Mouse (Mus musculus) heart, embryonic 15.5 days (tissue): ENCODE measurements around the gene Irx1. TPM values are rescaled to one million over a fixed set of nuclear protein-coding genes. Genes with fewer than 3 reads are reported as not detected.

Source experiments
- ATAC-seq: fragments of 200-750 bp; cut with Nextera tagmentation; replicated peaks from 2 replicates; pipeline ENCODE4 v1.8.0; 2017; ENCODE audit warnings: low read depth, moderate TSS enrichment; ENCODE audit not compliant: insufficient number of reproducible peaks, insufficient read depth, low FRiP score
- H3K27ac ChIP-seq: fragments of 300-500 bp; sonication (generic); 2 replicates; pipeline ENCODE4 v1.5.1; 2015; ENCODE audit warnings: mild to moderate bottlenecking, inconsistent platforms
- H3K27me3 ChIP-seq: fragments of 300-500 bp; sonication (generic); 2 replicates; pipeline ENCODE4 v1.6.1; 2015; ENCODE audit warnings: inconsistent platforms
- H3K36me3 ChIP-seq: fragments of 300-500 bp; sonication (generic); 2 replicates; pipeline ENCODE4 v1.6.1; 2015; ENCODE audit warnings: mild to moderate bottlenecking, inconsistent platforms
- H3K4me1 ChIP-seq: fragments of 300-500 bp; sonication (generic); replicated peaks from 2 replicates; pipeline ENCODE4 v1.6.1; 2015; ENCODE audit warnings: inconsistent platforms
- H3K4me2 ChIP-seq: fragments of 300-500 bp; sonication (generic); 2 replicates; pipeline ENCODE4 v1.6.1; 2015; ENCODE audit warnings: inconsistent platforms, mild to moderate bottlenecking, moderate library complexity
- H3K4me3 ChIP-seq: fragments of 300-500 bp; sonication (generic); 2 replicates; pipeline ENCODE4 v1.5.1; 2015; ENCODE audit warnings: mild to moderate bottlenecking, inconsistent platforms
- H3K9ac ChIP-seq: fragments of 300-500 bp; sonication (generic); 2 replicates; pipeline ENCODE4 v1.6.1; 2015; ENCODE audit warnings: mild to moderate bottlenecking, inconsistent platforms
- H3K9me3 ChIP-seq: fragments of 300-500 bp; sonication (generic); replicated peaks from 2 replicates; pipeline ENCODE4 v1.6.1; 2016; ENCODE audit warnings: inconsistent platforms
- WGBS: fragments of 180-500 bp; shearing (Covaris S2); methylation state at CpG from one replicate; pipeline ENCODE4 v1.1.7; 2015; ENCODE audit warnings: mixed read lengths; 5-methylcytosine and 5-hydroxymethylcytosine counted together
- polyA plus RNA-seq: library from polyadenylated mRNA; unstranded; fragments of >200 nt; fragmentation: Nextera tagmentation; extraction: Ambion mirVana; gene quantifications from 2 replicates; pipeline ENCODE4 v1.2.1, GENCODE M21; 2015

Gene Irx1
- polyA plus RNA-seq, 1 experiment from 2014 or later: 2.0 TPM

DNA sequence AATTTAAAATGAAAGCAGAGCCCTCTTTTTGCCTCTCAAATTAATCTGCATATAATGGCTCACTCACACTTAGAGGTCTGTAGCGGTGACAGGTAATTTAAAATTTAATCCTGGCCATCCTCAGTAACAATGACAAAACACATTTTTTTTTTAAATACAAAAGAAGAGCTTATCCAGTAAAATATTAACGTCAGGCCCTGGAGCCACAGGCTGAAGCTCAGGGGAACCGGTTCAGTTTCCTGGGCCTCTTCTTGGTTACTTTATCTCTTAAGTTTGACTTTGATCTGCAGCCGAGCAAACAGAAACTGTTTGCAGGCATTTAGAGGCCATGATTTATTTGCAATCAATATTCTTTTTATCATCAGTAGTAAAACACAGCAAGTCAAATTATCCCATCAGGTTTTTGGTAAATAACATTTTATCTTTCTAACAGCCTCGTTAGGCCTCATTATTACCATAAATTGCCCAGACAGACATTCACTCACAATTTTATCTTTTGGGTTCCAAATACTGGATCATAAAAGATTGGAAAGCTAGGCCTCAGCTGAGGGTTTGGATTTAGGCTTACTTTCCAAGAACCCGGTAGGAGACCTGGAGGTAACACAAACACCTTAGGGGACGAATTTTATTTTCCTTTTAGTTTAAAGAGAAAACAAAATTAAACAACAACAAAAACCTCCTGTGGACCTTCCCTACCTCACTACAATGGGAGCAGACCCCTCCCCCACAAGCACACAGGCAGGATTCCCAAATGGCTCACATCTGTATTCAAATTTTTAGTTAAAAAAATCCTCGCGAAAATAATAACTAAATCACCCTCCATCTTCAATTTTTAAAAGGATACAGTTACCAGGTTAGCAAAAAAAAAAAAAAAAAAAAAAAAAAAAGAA, 2.4 kb downstream of the Irx1 start:
- Histone ChIP-seq H3K9me3 (no peaks in the 10 kb centered on the region), H3K4me3 (peak overlapping the region; percentile 61), H3K27ac (no peak overlapping the region), H3K4me1 (peaks cover 27% of the 10 kb centered on the region), H3K9ac (no peak overlapping the region), H3K36me3 (no peaks in the 10 kb centered on the region), H3K4me2 (peak overlapping the region; percentile 57), H3K27me3 (peaks cover 95% of the 10 kb centered on the region)
- 28% methylated on average over 9 of the region's 9 CpGs for WGBS
- ATAC-seq: no peak

DNA sequence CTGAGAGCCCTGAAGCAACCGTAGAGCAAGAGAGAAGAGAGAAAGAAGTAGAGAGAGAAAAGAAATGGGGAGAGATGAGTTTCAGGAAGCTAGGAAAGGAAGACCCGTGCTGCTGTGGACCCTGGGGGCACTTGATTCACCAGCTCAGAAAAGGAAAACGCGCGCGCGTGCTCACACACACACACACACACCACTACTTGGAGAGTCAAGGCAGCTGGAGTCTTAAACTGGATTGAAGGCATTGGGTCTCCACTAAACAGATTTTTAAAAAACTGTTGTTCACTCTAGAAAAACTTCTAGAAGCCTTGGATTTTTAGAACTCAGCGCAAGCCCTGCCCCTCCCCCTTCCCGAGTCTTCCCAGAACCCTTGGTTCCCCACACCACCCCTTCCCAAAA, 3.2 kb downstream of the Irx1 start:
- H3K36me3 ChIP-seq: no peaks in the 10 kb centered on the region
- no peak overlapping the region for H3K9ac ChIP-seq
- no peak for ATAC-seq
- H3K4me1 ChIP-seq: peaks cover 27% of the 10 kb centered on the region
- H3K27ac ChIP-seq: no peak overlapping the region
- H3K9me3 ChIP-seq: no peaks in the 10 kb centered on the region
- peak overlapping the region; percentile 57 for H3K4me2 ChIP-seq
- H3K27me3 ChIP-seq: peaks cover 95% of the 10 kb centered on the region
- WGBS: 12% methylated on average over 9 of the region's 9 CpGs
- peak overlapping the region; percentile 61 for H3K4me3 ChIP-seq

DNA sequence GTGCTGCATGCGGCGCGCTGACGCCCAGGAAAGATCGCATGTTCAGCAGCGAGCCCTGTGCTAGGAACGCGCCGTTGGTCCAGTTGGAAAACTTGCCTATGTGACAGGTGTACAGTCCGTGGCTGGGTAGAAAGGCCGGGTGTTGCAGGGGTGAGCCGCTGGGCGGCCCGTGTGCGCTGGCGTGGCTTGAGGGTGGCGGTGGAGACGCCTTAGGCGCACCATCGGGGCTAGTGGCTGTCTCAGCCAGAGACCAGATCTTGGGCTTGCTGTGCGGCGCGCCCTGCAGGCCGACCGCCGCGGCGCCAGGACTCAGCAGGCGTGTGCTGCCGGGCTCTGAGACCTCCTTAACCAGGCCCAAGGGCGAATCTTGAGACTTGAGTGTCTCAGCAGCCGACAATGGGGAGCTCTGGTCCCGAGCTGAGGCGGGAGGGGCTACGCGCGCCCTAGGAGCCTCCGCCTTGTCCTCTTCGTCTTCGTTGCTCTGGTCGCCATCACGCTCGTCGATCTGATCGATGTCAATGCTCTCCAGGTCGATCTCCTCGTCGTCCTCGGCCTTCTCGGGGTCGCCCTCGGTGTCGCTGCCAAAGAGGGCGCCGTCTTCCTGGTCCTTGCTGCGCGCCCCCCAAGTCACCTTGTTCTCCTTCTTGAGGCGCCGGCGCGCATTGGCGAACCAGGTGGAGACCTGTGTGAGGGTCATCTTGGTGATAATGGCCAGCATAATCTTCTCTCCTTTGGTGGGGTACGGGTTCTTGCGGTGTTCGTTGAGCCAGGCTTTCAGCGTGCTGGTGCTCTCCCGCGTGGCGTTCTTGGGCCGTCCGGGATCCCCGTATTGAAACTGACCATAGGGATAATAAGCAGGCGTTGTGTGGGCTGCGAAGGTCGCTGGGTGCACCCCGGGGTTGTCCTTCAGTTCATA, 3.9 kb downstream of the Irx1 start:
- Histone ChIP-seq H3K9me3 (no peaks in the 10 kb centered on the region), H3K36me3 (no peaks in the 10 kb centered on the region), H3K4me3 (peak overlapping the region; percentile 61), H3K4me1 (peaks cover 27% of the 10 kb centered on the region), H3K9ac (peak overlapping the region; percentile 18; the same call in 1 of the 2 replicates), H3K4me2 (peak overlapping the region; percentile 57), H3K27ac (no peak overlapping the region), H3K27me3 (peaks cover 95% of the 10 kb centered on the region)
- no peak for ATAC-seq
- WGBS: 6% methylated on average over 76 of the region's 76 CpGs

DNA sequence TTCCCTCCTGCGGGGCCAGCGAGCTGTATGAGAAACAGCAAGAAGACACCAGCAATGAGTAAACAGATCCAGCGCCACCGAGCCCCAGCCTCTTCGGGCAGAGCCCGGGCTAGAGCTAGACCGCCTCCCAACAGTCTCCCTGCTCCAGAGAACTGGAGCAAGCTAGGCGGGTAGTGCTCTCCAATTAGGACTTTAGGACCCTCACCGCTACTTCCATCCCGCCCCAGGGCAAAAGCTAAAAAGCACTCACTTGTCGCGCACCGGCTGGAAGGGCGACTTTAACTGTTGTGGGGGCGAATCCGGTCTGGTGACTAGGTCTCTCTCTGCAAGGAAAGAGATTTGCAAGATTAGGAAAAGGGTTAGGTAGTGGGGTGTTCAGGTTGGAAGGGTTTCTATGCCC, 4.9 kb downstream of the Irx1 start:
- no peak overlapping the region for H3K9ac ChIP-seq
- peak overlapping the region; percentile 57 for H3K4me2 ChIP-seq
- ATAC-seq: no peak
- peaks cover 89% of the 10 kb centered on the region for H3K27me3 ChIP-seq
- H3K27ac ChIP-seq: no peak overlapping the region
- no peaks in the 10 kb centered on the region for H3K9me3 ChIP-seq
- peak overlapping the region; percentile 61 for H3K4me3 ChIP-seq
- peaks cover 18% of the 10 kb centered on the region for H3K4me1 ChIP-seq
- H3K36me3 ChIP-seq: no peaks in the 10 kb centered on the region
- WGBS: 17% methylated on average over 16 of the region's 16 CpGs

DNA sequence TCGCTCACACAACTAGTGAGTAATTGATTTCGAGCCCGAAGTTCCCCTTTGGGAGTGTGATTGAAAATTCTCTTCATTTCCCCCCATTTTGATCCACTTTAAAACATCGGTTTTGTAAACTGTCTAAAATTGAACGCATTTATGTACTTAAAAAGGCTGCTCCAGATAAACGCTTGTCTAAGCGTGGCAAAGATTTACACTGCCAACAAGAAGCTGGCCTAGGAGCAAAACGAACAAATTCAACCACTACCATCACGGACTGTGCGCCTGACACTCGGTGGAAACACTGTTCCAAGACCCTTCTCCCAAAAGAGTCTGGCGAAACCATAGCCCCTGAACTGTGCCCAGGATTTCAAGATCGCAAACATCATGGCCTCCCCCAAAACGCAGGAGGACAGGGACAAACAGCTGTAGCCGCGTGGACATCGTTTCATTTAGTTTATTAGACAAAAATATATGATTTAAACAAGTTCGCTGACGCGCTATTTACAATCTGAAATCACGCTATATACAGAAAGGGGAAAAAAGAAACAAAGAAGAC, 5.6 kb downstream of the Irx1 start:
- WGBS: 18% methylated on average over 21 of the region's 21 CpGs
- Histone ChIP-seq H3K9ac (no peak overlapping the region), H3K36me3 (no peaks in the 10 kb centered on the region), H3K27ac (no peak overlapping the region), H3K4me2 (peak overlapping the region; percentile 57), H3K27me3 (peaks cover 85% of the 10 kb centered on the region), H3K4me3 (peak overlapping the region; percentile 61; the same call in 1 of the 2 replicates), H3K4me1 (peaks cover 11% of the 10 kb centered on the region), H3K9me3 (no peaks in the 10 kb centered on the region)
- ATAC-seq: no peak

DNA sequence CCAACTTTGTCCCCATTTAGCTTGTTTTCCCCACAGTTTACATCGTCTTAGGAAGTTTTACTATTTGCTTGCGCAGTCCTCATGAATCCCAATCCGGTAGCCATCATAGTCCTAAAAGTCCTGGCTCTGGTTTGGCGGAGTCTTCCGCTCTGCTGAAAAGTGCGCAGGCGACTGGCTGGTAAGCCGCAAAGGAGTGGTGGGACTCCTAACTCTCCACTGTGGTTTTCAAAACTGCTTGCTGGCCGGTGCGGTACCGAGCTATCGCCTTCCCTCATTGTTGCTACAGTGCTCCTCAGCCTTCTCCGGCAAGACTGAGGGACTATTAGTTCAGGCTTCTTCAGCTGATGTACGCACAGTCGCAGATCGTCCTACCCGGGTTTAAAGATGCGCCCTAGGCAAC, 6.4 kb downstream of the Irx1 start:
- Histone ChIP-seq H3K4me3 (no peak overlapping the region), H3K27me3 (peaks cover 80% of the 10 kb centered on the region), H3K27ac (no peak overlapping the region), H3K4me1 (peaks cover 7% of the 10 kb centered on the region), H3K4me2 (no peak overlapping the region), H3K9me3 (no peaks in the 10 kb centered on the region), H3K36me3 (no peaks in the 10 kb centered on the region), H3K9ac (0 out of 2 replicates have a peak overlapping the region, but pooled peaks have one; percentile 11)
- ATAC-seq: no peak
- 26% methylated on average over 18 of the region's 18 CpGs for WGBS

DNA sequence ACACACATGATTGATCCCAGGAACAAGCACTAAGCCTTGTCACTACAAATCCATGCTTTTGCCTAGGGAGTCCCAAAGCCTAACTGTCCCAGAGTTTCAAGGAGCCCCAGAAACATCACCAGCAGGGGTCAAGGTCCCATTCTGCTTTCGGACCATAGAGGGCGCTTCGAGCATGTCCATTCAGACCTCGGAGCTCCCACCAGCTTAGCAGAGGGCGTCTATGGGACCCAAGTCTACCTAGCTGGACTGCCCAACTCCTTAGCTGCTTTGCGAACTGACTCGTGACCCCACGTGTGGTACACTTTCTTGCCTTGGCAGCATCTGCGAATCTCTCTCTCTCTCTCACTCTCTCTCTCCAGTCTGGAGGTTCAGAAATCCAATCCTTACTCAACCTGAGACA, 7.0 kb downstream of the Irx1 start:
- Histone ChIP-seq H3K4me3 (no peak overlapping the region), H3K36me3 (no peaks in the 10 kb centered on the region), H3K9me3 (no peaks in the 10 kb centered on the region), H3K27me3 (peaks cover 74% of the 10 kb centered on the region), H3K4me2 (no peak overlapping the region), H3K4me1 (peaks cover 7% of the 10 kb centered on the region), H3K27ac (no peak overlapping the region), H3K9ac (no peak overlapping the region)
- WGBS: 13% methylated on average over 9 of the region's 9 CpGs
- no peak for ATAC-seq

DNA sequence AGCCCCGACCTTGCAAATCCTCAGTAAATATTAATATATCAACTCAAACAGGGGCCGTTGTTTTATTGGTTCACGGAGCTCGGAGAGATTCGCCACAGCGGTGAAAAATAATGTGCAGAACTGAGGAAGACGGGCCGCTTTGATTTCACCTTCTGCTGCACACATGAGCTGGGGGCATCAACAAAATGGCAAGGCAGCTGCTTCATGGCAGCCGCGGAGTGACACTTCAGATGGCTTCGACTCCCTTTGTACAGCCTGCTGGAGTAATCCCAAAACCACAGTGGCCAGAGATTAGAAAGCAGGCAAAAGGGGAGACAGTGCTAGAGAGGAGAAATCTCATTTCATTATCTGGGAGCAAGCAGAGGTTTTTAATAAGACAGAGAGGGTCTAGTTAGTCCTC, 11.6 kb downstream of the Irx1 start:
- no peak overlapping the region for H3K9ac ChIP-seq
- no peak overlapping the region for H3K27ac ChIP-seq
- no peaks in the 10 kb centered on the region for H3K36me3 ChIP-seq
- ATAC-seq: no peak
- no peak overlapping the region for H3K4me2 ChIP-seq
- H3K27me3 ChIP-seq: peaks cover 35% of the 10 kb centered on the region
- H3K9me3 ChIP-seq: no peaks in the 10 kb centered on the region
- H3K4me3 ChIP-seq: no peak overlapping the region
- H3K4me1 ChIP-seq: no peaks in the 10 kb centered on the region; the same call in 1 of the 2 replicates
- 77% methylated on average over 11 of the region's 11 CpGs for WGBS

DNA sequence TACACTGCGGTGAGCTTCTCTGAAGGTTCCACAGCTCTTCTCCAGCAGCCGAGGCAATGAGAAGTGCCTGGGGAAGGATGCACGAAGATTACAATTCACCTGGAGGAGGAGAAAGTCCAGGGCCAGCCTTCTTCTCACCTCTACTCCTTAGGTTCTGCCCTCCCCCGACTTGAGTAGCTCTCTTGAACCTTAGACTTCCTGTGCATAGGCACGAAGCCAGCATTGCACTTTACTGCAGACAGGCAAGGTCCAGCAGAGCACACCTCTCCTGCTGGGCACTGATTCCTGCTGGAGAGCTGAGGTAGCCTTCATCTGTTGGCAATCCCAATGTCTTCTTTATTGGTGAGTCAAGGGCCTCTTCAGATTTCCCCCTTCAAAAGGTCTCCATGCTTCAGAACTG, 13.7 kb downstream of the Irx1 start:
- H3K9me3 ChIP-seq: no peaks in the 10 kb centered on the region
- ATAC-seq: no peak
- H3K4me1 ChIP-seq: no peaks in the 10 kb centered on the region
- H3K4me3 ChIP-seq: no peak overlapping the region
- H3K36me3 ChIP-seq: no peaks in the 10 kb centered on the region
- WGBS: 48% methylated on average over 5 of the region's 5 CpGs
- H3K9ac ChIP-seq: no peak overlapping the region
- H3K27me3 ChIP-seq: peaks cover 14% of the 10 kb centered on the region
- no peak overlapping the region for H3K27ac ChIP-seq
- H3K4me2 ChIP-seq: no peak overlapping the region

DNA sequence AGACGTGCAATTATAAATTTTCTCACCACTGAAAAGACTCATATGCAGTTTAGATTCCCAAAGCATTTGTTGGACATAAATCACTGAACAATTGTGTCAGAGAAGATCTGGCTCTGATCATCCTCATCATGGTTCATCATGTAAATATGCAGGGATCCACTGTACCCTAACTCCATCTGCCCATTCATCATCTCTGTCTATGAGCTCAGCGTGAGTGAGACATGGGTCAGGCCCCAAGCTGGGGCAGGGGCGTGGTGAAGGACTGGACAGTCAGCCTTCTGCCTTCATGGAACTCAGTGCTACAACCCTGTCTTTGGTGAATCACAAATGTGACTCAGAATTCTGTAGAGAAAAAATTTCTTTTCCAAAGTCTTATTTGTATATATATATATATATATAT, 53.2 kb downstream of the Irx1 start:
- no peak overlapping the region for H3K4me3 ChIP-seq
- no peaks in the 10 kb centered on the region for H3K4me1 ChIP-seq
- ATAC-seq: no peak
- no peak overlapping the region for H3K27ac ChIP-seq
- no peak overlapping the region for H3K9ac ChIP-seq
- H3K9me3 ChIP-seq: no peaks in the 10 kb centered on the region
- WGBS: 77% methylated on average over 3 of the region's 3 CpGs
- H3K4me2 ChIP-seq: no peak overlapping the region
- no peaks in the 10 kb centered on the region for H3K27me3 ChIP-seq
- no peaks in the 10 kb centered on the region for H3K36me3 ChIP-seq
